Mouse (Mus musculus): ENCODE measurements around the gene Nol10. TPM values are rescaled to one million over a fixed set of nuclear protein-coding genes. Genes with fewer than 3 reads are reported as not detected.

Nol10 gene
- total RNA-seq, 2 experiments from 2014 or later: 21.7 to 21.9 TPM

DNA sequence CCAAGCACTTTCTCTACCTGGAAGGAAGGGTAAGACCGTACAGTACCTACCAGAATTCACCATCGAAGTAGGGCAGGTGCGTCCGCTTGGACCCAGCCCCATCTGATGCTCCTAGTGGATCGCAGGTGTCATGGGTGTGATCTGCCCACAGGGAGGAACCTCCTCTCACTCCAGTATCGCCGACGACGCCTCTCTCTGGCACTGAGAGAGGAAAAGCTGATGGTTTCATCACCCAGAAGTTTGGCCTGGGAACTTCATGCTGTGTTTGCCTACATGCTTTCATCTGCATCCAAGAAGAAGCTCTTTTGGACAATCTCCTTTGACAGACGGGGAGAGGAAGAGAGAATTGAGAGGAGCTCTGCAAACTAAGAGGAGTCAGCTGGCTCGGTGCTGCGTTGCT is 129.9 kb downstream of the Nol10 start:
- intact Hi-C loops (cut with DNase I): no loop called here
- no peak for DNase-seq (ENCODE audit: extremely low spot score in 1 of 2, low spot score in 2 of 2)

DNA sequence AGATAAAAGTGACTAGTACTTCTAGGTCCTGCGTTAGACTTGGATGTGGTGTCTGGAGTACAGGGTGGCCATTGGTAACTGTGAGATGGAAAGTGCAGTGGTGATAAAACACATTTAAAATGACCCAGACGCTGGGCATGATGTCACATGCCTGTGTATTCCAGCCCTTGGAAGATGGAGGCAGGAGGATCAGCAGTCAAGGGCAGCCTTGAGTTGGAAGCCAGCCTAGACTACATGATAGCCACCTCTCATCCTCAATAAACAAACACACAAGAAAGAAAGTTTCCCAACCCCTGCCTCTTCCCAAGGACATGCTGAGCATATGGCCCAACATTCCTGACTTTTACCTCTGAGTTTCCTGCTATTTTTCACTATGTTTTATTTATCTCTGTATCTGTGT is 130.6 kb downstream of the Nol10 start:
- no peak for DNase-seq (ENCODE audit: extremely low spot score in 1 of 2, low spot score in 2 of 2)
- intact Hi-C loops (cut with DNase I): no loop called here

Small RNA genes within 50 kb of the gene (microRNA-seq; reads per million reads assigned to microRNA genes)
- 4.3 reads per million, percentile 15 among the genes with 10 or more reads in this experiment for gene Mir3066

Other genes with a start within 250 kb of the Nol10 start
- 100 to 1,000 TPM in 1 of 2 experiments, 10 to 100 TPM in 1; 93.6 to 105 TPM for gene Kcnf1, start 171.6 kb upstream of the Nol10 start, total RNA-seq (2021)
- 100 to 1,000 TPM; 104 to 113 TPM for gene Pdia6, start 81.9 kb upstream of the Nol10 start, total RNA-seq (2021)
- gene Atp6v1c2, start 19.1 kb upstream of the Nol10 start, total RNA-seq (2021): 1 to 10 TPM; 6.6 to 8.1 TPM
- 10 to 100 TPM; 82.2 to 85.0 TPM for gene Odc1, start 196.3 kb downstream of the Nol10 start, total RNA-seq (2021)